Mouse (Mus musculus): Measurements from ENCODE around the gene Sdha.

The Sdha gene

DNA sequence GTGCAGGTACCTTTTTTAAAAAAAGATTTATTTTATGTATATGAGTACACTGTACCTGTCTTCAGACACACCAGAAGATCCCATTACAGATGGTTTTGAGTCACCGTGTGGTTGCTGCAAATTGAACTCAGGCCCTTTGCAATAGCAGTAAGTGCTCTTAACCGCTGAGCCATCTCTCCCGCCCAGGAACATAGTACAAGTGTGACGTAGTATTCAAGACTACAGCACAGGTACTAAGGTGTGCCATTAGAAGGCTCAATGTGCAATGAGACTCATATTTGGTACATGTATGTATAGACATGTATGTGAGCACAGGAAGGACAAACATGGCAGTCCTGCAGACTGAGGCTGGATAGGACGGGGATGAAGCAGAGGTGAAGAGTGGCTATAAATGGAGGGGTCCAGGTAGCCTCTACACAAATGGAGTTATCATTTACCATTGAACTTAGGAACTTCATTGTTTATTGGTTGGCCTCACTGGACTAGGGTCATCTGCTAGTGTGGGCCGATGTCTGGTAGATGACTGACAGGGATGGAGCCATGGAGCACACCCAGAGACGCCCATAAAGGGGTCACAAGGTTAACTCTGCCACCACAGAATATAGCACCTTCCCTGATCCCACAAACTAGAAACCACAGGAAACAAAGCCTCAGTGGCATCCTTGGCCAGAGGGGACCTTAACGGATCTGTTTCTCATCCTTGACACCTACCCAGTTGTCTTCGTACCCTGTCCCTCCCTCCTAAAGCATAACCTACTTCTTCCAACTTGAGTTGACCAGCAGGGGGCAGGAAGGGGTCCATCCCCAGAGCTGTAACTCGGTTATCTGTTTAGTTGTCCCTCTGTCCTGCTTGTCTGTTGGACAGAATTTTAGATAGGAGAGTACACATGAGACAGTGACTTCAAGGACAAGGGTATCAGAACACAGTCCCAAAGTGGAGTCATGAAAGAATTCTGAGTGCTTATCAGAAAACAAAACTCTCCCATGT, 47.7 kb downstream of the Sdha start:
- DNase-seq (ENCODE audit: low spot score) = no peak

DNA sequence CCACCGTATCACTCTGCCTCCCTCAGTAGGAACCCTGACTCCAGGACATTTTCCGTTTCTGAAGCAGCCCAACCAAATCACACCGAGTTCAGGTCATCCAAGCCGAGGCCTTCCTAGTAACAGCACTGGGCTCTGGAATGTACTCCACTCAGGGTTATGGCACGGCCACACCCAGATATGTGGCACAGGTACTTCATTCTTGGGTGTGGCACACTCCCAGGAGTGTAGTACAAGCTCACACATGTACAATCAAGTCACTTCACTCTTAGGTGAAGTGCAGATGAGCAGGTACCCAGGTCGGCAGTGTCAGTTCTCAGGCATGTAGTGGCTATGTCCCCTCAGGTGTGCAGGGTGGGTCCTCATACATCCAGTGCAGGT, 48.5 kb downstream of the Sdha start:
- DNase-seq (ENCODE audit: low spot score) = no peak

DNA sequence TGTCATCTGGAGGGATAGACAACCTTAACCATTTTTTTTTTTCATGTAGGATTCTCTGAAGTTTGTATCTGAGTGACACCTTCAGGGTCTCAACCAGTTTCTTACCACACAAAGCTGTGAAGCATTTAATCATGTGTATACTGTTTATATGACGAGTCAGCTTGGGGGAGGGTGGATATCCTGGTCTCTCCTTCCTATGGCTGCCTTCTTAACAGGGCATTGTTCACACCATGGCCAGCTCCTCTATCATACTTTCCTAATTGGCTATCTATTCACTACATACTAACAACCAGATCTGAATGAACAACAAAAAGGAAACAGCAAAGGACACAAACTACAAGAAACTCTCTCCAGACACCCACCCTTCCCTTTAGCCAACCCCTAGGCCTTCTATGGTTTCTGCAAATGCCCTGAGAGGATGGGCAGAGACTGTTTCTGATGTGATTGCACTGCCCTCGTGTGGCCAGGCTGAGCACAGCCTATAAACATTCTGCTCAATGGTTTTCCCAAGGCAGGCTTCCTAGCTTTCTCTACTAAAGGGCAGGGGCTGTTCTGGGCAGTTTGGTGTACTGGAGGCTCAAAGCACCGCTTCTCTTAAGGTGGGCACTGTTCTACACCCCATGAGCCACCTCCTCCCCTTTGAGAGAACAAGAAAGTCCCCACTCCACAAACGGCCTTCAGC, 49.0 kb downstream of the Sdha start:
- DNase-seq (ENCODE audit: low spot score) = peak; percentile 35

DNA sequence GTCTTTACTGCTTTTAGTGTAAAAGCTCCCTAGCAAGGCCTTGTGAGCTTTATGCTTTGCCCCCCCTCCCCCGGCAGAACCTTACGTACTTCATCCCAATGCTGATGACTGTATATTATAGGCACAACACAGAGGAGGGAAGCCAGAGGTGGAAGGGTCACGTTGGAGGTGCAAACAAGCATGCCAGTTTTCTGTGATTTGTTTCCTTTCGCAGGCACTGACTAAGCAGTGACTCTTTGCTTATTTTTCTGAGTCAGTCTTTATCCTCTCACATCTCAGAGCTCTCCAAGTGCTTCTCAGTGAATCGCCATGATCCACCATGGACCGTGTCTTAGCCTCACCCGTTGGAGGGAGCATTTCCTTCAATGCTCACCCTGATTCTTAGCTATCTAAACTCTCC, 53.7 kb downstream of the Sdha start:
- no peak for DNase-seq (ENCODE audit: low spot score)

DNA sequence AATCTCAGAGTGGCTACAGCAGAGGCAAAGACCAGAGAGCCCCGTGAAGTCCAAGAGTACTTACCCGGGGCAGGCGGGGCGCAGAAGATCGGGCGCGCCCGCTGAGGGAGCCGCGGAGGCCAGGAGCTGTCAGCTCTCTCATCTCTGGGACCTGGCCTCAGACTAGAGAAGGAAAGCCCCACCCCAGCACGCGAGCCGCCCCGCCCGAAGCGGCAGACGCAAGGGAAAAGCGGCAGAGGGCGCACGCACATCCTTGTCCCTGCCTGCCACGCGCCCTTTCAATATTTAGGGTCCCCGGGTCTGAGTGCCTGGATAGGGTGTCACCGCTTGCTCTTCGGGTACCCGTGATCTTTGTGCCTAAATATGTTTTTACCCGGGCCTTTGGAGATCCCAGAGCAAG, 57.9 kb downstream of the Sdha start, which contains the start of gene Ahrr:
TSS of gene Ahrr (minus strand) at position 165 of the 400 bp plus-strand sequence.
- no peak for DNase-seq (ENCODE audit: low spot score)

DNA sequence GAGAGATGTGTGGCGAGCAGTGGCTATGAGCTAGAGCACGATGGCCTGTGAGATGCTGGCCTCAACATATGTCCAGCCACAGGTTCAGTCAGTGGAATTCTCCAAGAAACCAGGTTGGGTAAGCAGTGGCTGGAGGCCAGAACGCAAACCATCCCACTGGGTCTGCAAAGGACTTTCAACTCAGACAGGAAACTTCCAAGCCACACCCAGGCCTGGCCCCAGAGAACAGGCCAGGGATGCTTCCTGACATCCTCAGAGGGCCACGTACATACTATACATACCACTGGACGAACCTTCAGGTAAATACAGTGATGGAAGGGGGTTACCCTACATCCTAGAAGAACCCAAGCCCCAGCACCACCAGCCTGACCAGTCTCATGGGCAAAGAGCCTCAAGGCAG, 60.4 kb downstream of the Sdha start:
- DNase-seq (ENCODE audit: low spot score) = no peak

DNA sequence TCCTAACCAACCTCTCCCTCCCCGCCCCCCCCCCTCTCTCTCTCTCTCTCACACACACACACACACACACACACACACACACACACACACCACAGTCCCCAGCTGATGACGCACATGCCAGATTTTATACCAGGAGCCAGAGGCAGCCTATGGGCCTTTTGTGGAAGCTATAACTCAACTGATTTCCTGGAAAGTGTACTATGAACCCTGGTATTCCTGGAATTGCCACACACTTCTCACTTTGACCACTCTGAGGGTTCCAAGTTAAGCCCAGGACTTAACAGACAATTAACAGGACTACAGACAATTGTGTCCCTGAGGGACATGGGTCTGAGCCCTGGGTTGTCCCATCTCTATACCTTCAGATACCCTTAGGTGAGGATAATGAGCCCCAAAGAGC, 67.8 kb downstream of the Sdha start:
- no peak for DNase-seq (ENCODE audit: low spot score)

DNA sequence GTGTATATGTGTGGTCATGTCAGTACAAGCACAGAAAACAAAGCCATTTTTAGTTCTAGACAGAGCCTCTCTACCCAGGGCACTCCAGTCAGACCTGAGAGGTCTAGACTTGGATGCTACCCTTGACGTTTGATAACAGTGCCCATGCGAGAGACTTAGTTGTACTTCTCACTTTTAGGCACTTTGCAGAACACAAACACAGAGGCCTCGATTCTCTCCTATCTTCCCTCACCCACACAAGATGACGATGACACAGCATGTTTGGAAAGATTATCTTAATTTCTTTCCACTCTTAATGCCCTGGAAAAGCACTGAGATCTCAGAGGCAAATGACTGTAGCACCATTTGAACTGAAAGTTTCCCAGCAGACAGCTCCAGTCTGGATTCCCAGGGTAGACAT, 74.4 kb downstream of the Sdha start:
- DNase-seq (ENCODE audit: low spot score) = no peak

Data from T-cell, adult 2 months (primary cell).